Mouse (Mus musculus): ENCODE measurements around the gene Dhdh. TPM values are rescaled to one million over a fixed set of nuclear protein-coding genes. Genes with fewer than 3 reads are reported as not detected.
A peak's percentile ranks its signal among the peaks of the same experiment; 100 is the strongest.

Dhdh gene
- polyA plus RNA-seq, 1 experiment = 2.8 TPM

- no peak for DNase-seq (ENCODE audit: low read depth)
- TF ChIP-seq CTCF (IDR thresholded peaks at IDR 0.05; ENCODE audit: borderline replicate concordance, extremely low read depth, insufficient read depth, insufficient read length) (no peak), POLR2A (IDR thresholded peaks at IDR 0.05; ENCODE audit: borderline replicate concordance, extremely low read depth, insufficient read depth, insufficient read length, poor library complexity, severe bottlenecking) (no peak)
Measured at GRCm38 (mm10) chr7:45436444-45436843, 52.2 kb downstream of the Dhdh start.

- TF ChIP-seq POLR2A (IDR thresholded peaks at IDR 0.05; ENCODE audit: borderline replicate concordance, extremely low read depth, insufficient read depth, insufficient read length, poor library complexity, severe bottlenecking) (no peak), CTCF (IDR thresholded peaks at IDR 0.05; ENCODE audit: borderline replicate concordance, extremely low read depth, insufficient read depth, insufficient read length) (no peak)
- DNase-seq (ENCODE audit: low read depth) = no peak
Measured at GRCm38 (mm10) chr7:45435038-45435437, 53.6 kb downstream of the Dhdh start.

GRCm38 (mm10) chr7:45434203-45435015 is 54.2 kb downstream of the Dhdh start, which contains the start of gene Gys1:
TSS of gene Gys1 (plus strand) at chr7:45434844.
- TF ChIP-seq CTCF (IDR thresholded peaks at IDR 0.05; ENCODE audit: borderline replicate concordance, extremely low read depth, insufficient read depth, insufficient read length) (peak; percentile 99), POLR2A (IDR thresholded peaks at IDR 0.05; ENCODE audit: borderline replicate concordance, extremely low read depth, insufficient read depth, insufficient read length, poor library complexity, severe bottlenecking) (peak; percentile 63; the same call in 1 of the 2 replicates)
- DNase-seq (ENCODE audit: low read depth) = peak; percentile 100

- TF ChIP-seq CTCF (IDR thresholded peaks at IDR 0.05; ENCODE audit: borderline replicate concordance, extremely low read depth, insufficient read depth, insufficient read length) (no peak), POLR2A (IDR thresholded peaks at IDR 0.05; ENCODE audit: borderline replicate concordance, extremely low read depth, insufficient read depth, insufficient read length, poor library complexity, severe bottlenecking) (no peak)
- no peak for DNase-seq (ENCODE audit: low read depth)
Measured at GRCm38 (mm10) chr7:45433835-45434202, 54.8 kb downstream of the Dhdh start.

GRCm38 (mm10) chr7:45426556-45426955 is 62.0 kb downstream of the Dhdh start:
- TF ChIP-seq POLR2A (IDR thresholded peaks at IDR 0.05; ENCODE audit: borderline replicate concordance, extremely low read depth, insufficient read depth, insufficient read length, poor library complexity, severe bottlenecking) = no peak
- no peak for DNase-seq (ENCODE audit: low read depth)

- DNase-seq (ENCODE audit: low read depth) = no peak
- TF ChIP-seq POLR2A (IDR thresholded peaks at IDR 0.05; ENCODE audit: borderline replicate concordance, extremely low read depth, insufficient read depth, insufficient read length, poor library complexity, severe bottlenecking) (no peak), CTCF (IDR thresholded peaks at IDR 0.05; ENCODE audit: borderline replicate concordance, extremely low read depth, insufficient read depth, insufficient read length) (no peak)
Measured at GRCm38 (mm10) chr7:45421194-45421593, 67.4 kb downstream of the Dhdh start.

Other genes starting within 250 kb of the Dhdh start
- gene Cd37, start 249.7 kb downstream of the Dhdh start, polyA plus RNA-seq (2012; rRNA removed) = 1.4 and 1.5 TPM in 2 replicates
- gene Slc6a16, start 247.7 kb downstream of the Dhdh start, polyA plus RNA-seq (2012; rRNA removed) = 0.70 and 0.86 TPM in 2 replicates
- 0.11 TPM in 1 of 2 replicates, not detected in the other for gene Slc6a21, start 211.3 kb downstream of the Dhdh start, polyA plus RNA-seq (2012; rRNA removed)
- 19.0 and 20.3 TPM in 2 replicates for gene Trpm4, start 155.0 kb downstream of the Dhdh start, polyA plus RNA-seq (2012; rRNA removed)
- gene Hrc, start 153.5 kb downstream of the Dhdh start, polyA plus RNA-seq (2012; rRNA removed) = 0.48 and 1.3 TPM in 2 replicates
- 56.7 and 60.0 TPM in 2 replicates for gene Ppfia3, start 121.8 kb downstream of the Dhdh start, polyA plus RNA-seq (2012; rRNA removed)
- gene Lin7b, start 118.2 kb downstream of the Dhdh start, polyA plus RNA-seq (2012; rRNA removed) = 15.7 and 17.6 TPM in 2 replicates
- 643 and 713 TPM in 2 replicates for gene Snrnp70, start 93.1 kb downstream of the Dhdh start, polyA plus RNA-seq (2012; rRNA removed)
- gene Kcna7, start 83.2 kb downstream of the Dhdh start, polyA plus RNA-seq (2012; rRNA removed) = 0.03 TPM in 1 of 2 replicates, not detected in the other
- gene Ntf5, start 75.1 kb downstream of the Dhdh start, polyA plus RNA-seq (2012; rRNA removed) = 0.23 and 0.27 TPM in 2 replicates
- gene Lhb, start 68.0 kb downstream of the Dhdh start, polyA plus RNA-seq (2012; rRNA removed) = 1.1 and 1.7 TPM in 2 replicates
- 26.7 and 30.6 TPM in 2 replicates for gene Gys1, start 54.0 kb downstream of the Dhdh start, polyA plus RNA-seq (2012; rRNA removed)
- 125 and 158 TPM in 2 replicates for gene Ruvbl2, start 50.7 kb downstream of the Dhdh start, polyA plus RNA-seq (2012; rRNA removed)
- gene Ftl1, start 28.9 kb downstream of the Dhdh start, polyA plus RNA-seq (2012; rRNA removed) = 2,346 and 2,481 TPM in 2 replicates
- 168 and 237 TPM in 2 replicates for gene Bax, start 21.9 kb downstream of the Dhdh start, polyA plus RNA-seq (2012; rRNA removed)
- 0.11 and 0.18 TPM in 2 replicates for gene Tulp2, start 6.9 kb downstream of the Dhdh start, polyA plus RNA-seq (2012; rRNA removed)
- gene Gm45808, start 2.0 kb downstream of the Dhdh start, polyA plus RNA-seq (2012; rRNA removed) = 0.30 TPM in 1 of 2 replicates, not detected in the other
- 92.0 and 111 TPM in 2 replicates for gene Nucb1, start 21.6 kb upstream of the Dhdh start, polyA plus RNA-seq (2012; rRNA removed)
- 13.5 and 14.5 TPM in 2 replicates for gene Ppp1r15a, start 37.5 kb upstream of the Dhdh start, polyA plus RNA-seq (2012; rRNA removed)
- 1.7 and 3.6 TPM in 2 replicates for gene Plekha4, start 37.5 kb upstream of the Dhdh start, polyA plus RNA-seq (2012; rRNA removed)
- gene Hsd17b14, start 66.1 kb upstream of the Dhdh start, polyA plus RNA-seq (2012; rRNA removed) = 0.25 and 0.44 TPM in 2 replicates
- gene Bcat2, start 81.3 kb upstream of the Dhdh start, polyA plus RNA-seq (2012; rRNA removed) = 29.5 and 40.2 TPM in 2 replicates
- gene Fgf21, start 126.7 kb upstream of the Dhdh start, polyA plus RNA-seq (2012; rRNA removed) = 0.13 TPM in 1 of 2 replicates, not detected in the other
- gene Fut1, start 128.5 kb upstream of the Dhdh start, polyA plus RNA-seq (2012; rRNA removed) = 0.06 and 0.14 TPM in 2 replicates
- gene Izumo1, start 133.0 kb upstream of the Dhdh start, polyA plus RNA-seq (2012; rRNA removed) = 0.13 and 0.16 TPM in 2 replicates
- gene Rasip1, start 138.7 kb upstream of the Dhdh start, polyA plus RNA-seq (2012; rRNA removed) = 11.6 and 17.6 TPM in 2 replicates
- 3.2 and 4.0 TPM in 2 replicates for gene Mamstr, start 151.2 kb upstream of the Dhdh start, polyA plus RNA-seq (2012; rRNA removed)
- 0.10 and 0.16 TPM in 2 replicates for gene Fut2, start 177.6 kb upstream of the Dhdh start, polyA plus RNA-seq (2012; rRNA removed)
- 0.64 and 2.1 TPM in 2 replicates for gene Ntn5, start 195.2 kb upstream of the Dhdh start, polyA plus RNA-seq (2012; rRNA removed)
- gene Sec1, start 205.6 kb upstream of the Dhdh start, polyA plus RNA-seq (2012; rRNA removed) = 0.66 and 1.1 TPM in 2 replicates
- gene Car11, start 211.0 kb upstream of the Dhdh start, polyA plus RNA-seq (2012; rRNA removed) = 81.4 and 108 TPM in 2 replicates
- 7.6 and 8.4 TPM in 2 replicates for gene Dbp, start 216.3 kb upstream of the Dhdh start, polyA plus RNA-seq (2012; rRNA removed)
- 640 and 749 TPM in 2 replicates for gene Rpl18, start 226.7 kb upstream of the Dhdh start, polyA plus RNA-seq (2012; rRNA removed)
- gene Sphk2, start 229.2 kb upstream of the Dhdh start, polyA plus RNA-seq (2012; rRNA removed) = 33.0 and 39.8 TPM in 2 replicates
- 0.68 and 0.83 TPM in 2 replicates for gene Fam83e, start 232.4 kb upstream of the Dhdh start, polyA plus RNA-seq (2012; rRNA removed)
- not detected in 2 replicates for gene Spaca4, start 237.0 kb upstream of the Dhdh start, polyA plus RNA-seq (2012; rRNA removed)